Mouse (Mus musculus): ENCODE results near the gene Gid8. TPM values are rescaled to one million over a fixed set of nuclear protein-coding genes. Genes with fewer than 3 reads are reported as not detected.

Gid8 gene
- total and polyA plus RNA-seq, 3 experiments = 52.8 to 65.5 TPM; not detected in 1

- Histone ChIP-seq H3K36me3 (ENCODE audit: control insufficient read depth in 1 of 2, insufficient read depth in 2 of 2, low read length in 2 of 2) (peaks cover 0 to 3% of the 10 kb centered on the region in 2 experiments; a peak in 1 of 4 replicates), H3K27me3 (ENCODE audit: control insufficient read depth in 1 of 2, insufficient read depth in 2 of 2, low read length in 2 of 2) (no peaks in the 10 kb centered on the region), H3K9ac (ENCODE audit: control insufficient read depth, low read depth, low read length, poor library complexity, severe bottlenecking) (no peak overlapping the region), H3K9me3 (replicated peaks; ENCODE audit: insufficient read depth, low read length) (no peaks in the 10 kb centered on the region), H3K79me2 (ENCODE audit: control insufficient read depth, insufficient read depth, low read length, poor library complexity) (no peaks in the 10 kb centered on the region), H3K4me1 (ENCODE audit: control insufficient read depth in 1 of 2, insufficient read depth in 2 of 2, low read length in 2 of 2) (no peaks in the 10 kb centered on the region), H3K4me3 (ENCODE audit: control insufficient read depth in 1 of 2, insufficient read depth in 1 of 2, low read depth in 2 of 2, low read length in 2 of 2) (no peak overlapping the region), H3K27ac (ENCODE audit: control insufficient read depth, low read depth, low read length) (no peak overlapping the region)
- TF ChIP-seq GATA1 (IDR thresholded peaks at IDR 0.05; ENCODE audit: low read depth, low read length) (no peak), ZKSCAN1 (IDR thresholded peaks at IDR 0.05; ENCODE audit: low read depth, low read length) (no peak), GABPA (IDR thresholded peaks at IDR 0.05; ENCODE audit: low read depth, low read length) (no peak), EP300 (IDR thresholded peaks at IDR 0.05; ENCODE audit: low read depth in 1 of 2, low read length in 2 of 2) (no peak), CTCF (IDR thresholded peaks at IDR 0.05 in 2 of 3, conservative IDR thresholded peaks at IDR 0.05 in 1 of 3; ENCODE audit: control insufficient read depth in 1 of 3, insufficient read depth in 1 of 3, low read depth in 2 of 3, low read length in 3 of 3, poor library complexity in 1 of 3, severe bottlenecking in 1 of 3) (no peak), MAX (IDR thresholded peaks at IDR 0.05; ENCODE audit: low read length) (no peak), HCFC1 (IDR thresholded peaks at IDR 0.05; ENCODE audit: low read depth, low read length) (no peak), POLR2A (IDR thresholded peaks at IDR 0.05; ENCODE audit: control insufficient read depth in 1 of 2, insufficient read depth in 1 of 2, low read depth in 1 of 2, low read length in 2 of 2, poor library complexity in 1 of 2) (no peak), USF1 (IDR thresholded peaks at IDR 0.05; ENCODE audit: low read depth, low read length) (no peak), MXI1 (IDR thresholded peaks at IDR 0.05; ENCODE audit: low read depth, low read length) (no peak), TAL1 (IDR thresholded peaks at IDR 0.05; ENCODE audit: low read length) (no peak)
- DNase-seq (ENCODE audit: low read depth, low spot score) = no peak
Measured at GRCm38 (mm10) chr2:180660521-180660920, 49.4 kb upstream of the Gid8 start.

- H3K4me3 ChIP-seq (ENCODE audit: control insufficient read depth in 1 of 2, insufficient read depth in 1 of 2, low read depth in 2 of 2, low read length in 2 of 2) = no peak overlapping the region
- no peaks in the 10 kb centered on the region for H3K36me3 ChIP-seq (ENCODE audit: control insufficient read depth in 1 of 2, insufficient read depth in 2 of 2, low read length in 2 of 2)
- H3K79me2 ChIP-seq (ENCODE audit: control insufficient read depth, insufficient read depth, low read length, poor library complexity) = no peaks in the 10 kb centered on the region
- DNase-seq (ENCODE audit: low read depth, low spot score) = no peak
- TF ChIP-seq SMC3 (IDR thresholded peaks at IDR 0.05; ENCODE audit: low read depth, low read length) (no peak), ELF1 (IDR thresholded peaks at IDR 0.05; ENCODE audit: low read depth, low read length) (no peak), MAFK (IDR thresholded peaks at IDR 0.05; ENCODE audit: borderline replicate concordance, low read depth, low read length) (no peak), ZC3H11A (IDR thresholded peaks at IDR 0.05; ENCODE audit: low read depth, low read length) (no peak), USF1 (IDR thresholded peaks at IDR 0.05; ENCODE audit: low read depth, low read length) (no peak), EP300 (IDR thresholded peaks at IDR 0.05; ENCODE audit: low read depth in 1 of 2, low read length in 2 of 2) (no peak), MYC (IDR thresholded peaks at IDR 0.05; ENCODE audit: low read depth, low read length) (no peak), MAZ (IDR thresholded peaks at IDR 0.05; ENCODE audit: low read depth, low read length) (no peak), SIN3A (IDR thresholded peaks at IDR 0.05; ENCODE audit: low read length) (no peak)
- H3K27me3 ChIP-seq (ENCODE audit: control insufficient read depth in 1 of 2, insufficient read depth in 2 of 2, low read length in 2 of 2) = no peaks in the 10 kb centered on the region
- no peak overlapping the region for H3K9ac ChIP-seq (ENCODE audit: control insufficient read depth, low read depth, low read length, poor library complexity, severe bottlenecking)
- no peaks in the 10 kb centered on the region for H3K4me1 ChIP-seq (ENCODE audit: control insufficient read depth in 1 of 2, insufficient read depth in 2 of 2, low read length in 2 of 2)
- no peaks in the 10 kb centered on the region for H3K9me3 ChIP-seq (replicated peaks; ENCODE audit: insufficient read depth, low read length)
- no peak overlapping the region for H3K27ac ChIP-seq (ENCODE audit: control insufficient read depth, low read depth, low read length)
Measured at GRCm38 (mm10) chr2:180662008-180662407, 47.9 kb upstream of the Gid8 start.

All from MEL (cell line).